Mouse (Mus musculus) kidney, adult 18-20 months (tissue): Measurements from ENCODE around the gene Fn1.

Experiments used
- DNase-seq: peaks from one replicate; pipeline ENCODE4 v3.0.0; 2021

Gene Fn1

DNA sequence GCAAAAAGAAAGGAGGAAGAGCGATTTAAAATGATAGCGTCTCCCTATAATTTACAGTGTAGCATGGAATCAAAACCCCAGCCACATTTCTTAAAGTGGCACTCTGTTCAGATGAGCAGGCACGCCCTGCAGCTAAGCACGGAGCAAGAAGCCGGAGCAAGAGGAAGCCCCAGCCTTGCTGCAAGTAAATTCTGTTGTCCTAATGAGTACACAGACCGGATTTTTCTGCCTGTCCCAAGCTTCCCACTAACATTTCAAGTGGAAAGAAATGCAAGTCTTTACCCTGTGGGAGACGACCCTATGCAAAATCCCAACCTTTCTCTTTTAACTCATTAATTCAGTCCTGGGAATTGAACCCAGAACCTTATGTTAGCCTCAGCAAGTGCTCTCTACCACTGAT is 4.8 kb downstream of the Fn1 start:
- no peak for DNase-seq

DNA sequence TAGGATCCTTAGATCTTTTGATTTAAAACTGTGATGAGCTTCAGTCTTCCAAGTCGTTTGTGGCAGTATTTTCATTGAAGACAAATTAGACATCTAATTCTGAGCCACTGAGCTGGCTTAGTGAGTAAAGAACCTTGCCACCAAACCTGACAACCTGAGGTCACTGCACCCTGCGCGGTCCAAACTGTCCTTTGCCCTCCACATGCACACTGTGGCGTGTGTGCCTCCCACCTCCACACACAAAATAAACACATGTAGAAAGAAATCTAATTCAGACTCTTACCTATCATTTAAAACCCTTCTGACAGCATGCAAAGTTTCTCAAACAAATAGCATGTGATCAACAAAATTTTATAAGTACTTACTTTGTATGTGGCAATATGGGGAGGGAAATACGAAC is 6.2 kb downstream of the Fn1 start:
- DNase-seq, result no peak

DNA sequence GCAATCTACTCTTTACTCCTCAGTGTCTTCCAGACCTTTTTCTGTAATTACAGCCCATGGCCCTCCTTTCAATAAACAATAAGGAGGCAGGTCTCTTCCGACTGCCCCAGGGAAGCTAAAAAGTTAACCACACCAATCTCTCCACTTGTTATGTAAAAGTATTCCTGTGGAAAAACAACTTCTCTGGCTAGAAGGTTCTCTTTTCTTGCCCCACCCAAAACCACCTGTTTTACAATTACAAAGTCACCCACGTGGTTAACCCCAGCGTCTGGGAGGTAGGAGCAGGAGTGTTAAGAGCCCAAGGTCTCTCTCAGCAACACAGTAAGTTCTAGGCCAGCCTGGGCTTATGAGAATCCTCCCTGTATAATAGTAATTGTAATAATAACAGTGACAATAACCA is 7.0 kb downstream of the Fn1 start:
- no peak for DNase-seq

DNA sequence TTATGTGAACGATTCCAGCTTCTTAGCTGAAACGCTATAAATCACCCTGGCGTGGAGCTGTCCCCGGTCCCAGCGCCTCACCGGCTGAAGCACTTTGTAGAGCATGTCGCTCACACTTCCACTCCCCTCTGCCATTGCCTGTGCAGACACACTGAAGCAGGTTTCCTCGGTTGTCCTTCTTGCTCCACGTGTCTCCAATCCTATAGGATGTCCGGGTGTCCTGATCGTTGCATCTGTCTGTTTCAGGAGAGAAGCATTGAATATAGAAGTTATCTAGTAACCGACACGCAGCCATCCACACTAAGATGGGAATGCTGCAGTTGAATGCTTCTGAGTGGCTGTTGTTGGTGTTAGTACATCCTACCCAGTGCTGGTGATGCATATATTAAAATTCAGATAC is 7.5 kb downstream of the Fn1 start:
- DNase-seq, result no peak

DNA sequence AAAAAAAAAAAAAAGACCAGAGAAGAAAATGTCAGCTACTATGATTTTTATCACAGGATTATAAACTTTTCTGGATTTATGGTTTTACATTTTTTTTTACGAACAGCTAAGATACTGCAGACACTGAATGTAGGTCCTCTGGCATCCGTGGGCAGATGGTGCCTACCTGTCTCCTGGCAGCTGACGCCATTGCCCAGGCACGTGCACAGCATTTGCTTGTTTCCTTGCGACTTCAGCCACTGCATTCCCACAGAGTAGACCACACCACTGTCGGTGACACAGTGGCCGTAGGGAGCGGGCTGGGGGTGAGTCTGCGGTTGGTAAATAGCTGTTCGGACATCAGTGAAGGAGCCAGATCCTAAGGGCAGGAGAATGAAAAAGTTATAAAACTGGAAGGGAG is 10.2 kb downstream of the Fn1 start:
- no peak for DNase-seq

DNA sequence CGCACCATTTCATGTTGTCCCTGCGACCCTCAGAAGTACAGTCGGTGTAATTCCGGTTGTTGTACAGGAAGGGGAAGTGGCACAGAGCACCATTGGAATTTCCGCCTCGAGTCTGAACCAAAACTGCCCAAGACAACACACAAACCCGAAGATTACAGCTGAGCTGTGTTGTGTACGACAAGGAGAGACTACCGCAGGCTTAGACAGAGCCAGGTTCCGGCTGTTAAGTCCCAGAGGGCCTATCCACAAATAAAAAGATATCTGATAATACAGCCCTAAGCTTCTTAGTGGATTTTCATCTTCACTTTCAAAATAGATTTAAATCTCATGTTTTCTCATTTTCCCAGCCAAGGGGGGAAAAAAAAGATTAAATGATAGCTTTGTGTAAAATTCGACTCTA is 11.8 kb downstream of the Fn1 start:
- no peak for DNase-seq

DNA sequence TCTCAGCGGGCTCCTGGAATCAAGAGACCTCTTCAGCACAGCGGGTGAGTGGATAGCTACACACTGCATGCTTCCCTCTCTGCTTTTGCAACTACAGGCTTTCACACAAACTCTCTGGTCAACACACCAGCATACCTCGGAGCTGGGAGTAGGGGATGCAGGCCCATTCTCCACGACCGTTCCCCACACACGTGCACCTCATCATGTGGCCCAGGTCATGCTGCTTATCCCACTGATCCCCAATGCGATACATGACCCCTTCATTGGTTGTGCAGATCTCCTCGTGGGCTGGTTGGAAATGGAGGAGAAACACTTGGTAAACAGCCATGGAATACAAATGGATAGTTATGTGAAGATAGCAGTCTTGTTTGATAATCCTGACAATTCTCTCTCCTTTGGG is 12.8 kb downstream of the Fn1 start:
- no peak for DNase-seq

DNA sequence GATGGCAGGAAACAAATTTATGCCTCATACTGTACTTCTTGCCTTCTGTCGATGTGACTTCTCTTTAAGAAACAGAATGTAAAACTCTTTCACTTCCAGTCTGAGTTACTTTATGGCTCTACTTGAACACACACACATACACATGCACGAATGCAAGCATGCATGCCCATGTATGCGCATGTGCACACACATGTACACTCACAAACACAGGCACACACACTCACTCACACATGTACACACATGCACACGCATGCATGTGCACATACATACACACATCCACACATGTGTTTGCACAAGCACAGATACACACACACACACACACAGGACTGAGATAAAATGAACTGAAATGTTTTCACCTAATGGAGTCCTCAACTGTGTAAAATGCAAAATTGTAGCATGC is 16.3 kb downstream of the Fn1 start:
- DNase-seq, result no peak

DNA sequence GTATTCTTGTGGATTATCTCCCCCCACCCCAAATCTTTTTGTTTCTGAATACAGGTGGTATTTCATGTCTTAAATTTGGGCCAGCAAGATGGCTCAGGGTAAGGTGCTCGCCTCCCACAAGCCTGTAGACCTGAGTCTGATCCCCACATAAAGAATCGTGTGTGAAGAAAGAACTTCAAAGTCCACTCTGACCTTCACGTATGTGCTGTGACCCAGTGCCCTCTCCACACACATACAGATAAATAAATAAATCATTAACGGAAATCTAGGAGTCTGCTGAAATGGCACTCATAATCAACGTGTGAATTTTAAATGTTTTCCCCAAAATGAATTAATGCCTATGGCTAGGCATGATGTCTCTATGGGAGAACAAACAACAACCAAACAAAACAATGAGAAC is 16.9 kb downstream of the Fn1 start:
- no peak for DNase-seq

DNA sequence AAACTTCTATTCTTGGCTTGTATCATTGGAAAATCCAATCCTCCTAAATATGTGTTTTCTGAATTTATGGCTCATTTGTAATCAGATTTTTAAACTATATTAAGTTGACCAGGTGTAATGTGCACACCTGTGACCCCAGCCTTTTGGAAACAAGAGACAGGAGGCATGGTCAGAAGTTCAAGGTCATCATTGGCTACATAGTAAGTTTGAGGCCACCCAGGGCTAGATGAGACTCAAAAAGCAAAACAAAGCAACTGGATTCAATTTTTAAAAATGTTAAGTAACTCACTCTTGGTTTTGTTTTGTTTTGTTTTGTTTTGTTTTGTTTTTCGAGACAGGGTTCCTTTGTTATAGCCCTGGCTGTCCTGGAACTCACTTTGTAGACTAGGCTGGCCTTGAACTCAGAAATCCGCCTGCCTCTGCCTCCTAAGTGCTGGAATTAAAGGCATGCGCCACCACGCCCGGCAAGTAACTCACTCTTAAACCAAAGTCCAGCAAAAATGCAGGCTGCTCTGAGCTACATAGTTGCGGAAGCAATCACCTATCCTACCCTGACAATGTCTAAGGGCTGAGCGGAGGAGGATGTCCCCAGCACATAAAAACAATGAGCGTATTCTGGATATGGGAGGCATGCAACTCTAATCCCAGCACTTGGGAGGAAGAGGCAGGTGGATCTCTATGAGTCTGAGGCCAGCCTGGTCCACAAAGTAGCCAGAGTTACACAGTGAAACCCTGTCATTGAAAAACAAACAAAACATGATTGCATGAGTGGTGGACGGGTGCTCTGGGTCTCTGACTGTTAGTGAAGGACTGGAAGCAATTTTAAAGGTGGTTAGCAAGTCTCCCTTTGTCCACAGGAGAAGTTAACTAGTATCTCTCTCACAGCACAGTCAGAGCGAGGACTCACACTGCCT is 17.6 kb downstream of the Fn1 start:
- DNase-seq, result no peak

DNA sequence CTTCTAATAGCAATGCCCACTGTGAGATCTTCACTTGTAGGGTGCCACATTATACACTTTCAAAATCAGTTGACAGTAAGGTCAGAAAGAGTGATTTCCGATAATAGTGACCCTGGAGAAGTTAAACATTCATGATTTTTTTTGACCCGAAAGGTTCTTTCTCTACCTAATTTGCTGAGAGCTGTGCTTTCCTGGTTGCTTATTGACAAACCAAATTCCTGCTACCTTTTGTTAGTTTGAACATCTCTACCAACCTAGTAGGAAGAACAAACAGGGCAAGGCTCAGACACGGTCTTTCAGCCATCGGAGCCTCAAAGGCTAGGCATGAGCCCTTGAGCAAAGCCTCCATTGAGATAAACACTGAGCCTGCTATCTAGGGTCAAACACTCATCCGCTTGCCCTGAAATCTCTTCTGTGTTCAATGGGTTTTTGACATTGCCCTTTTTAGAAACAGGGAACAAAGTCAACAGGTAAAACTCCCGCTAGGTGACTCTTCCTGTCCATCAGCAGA is 18.5 kb downstream of the Fn1 start:
- DNase-seq, result no peak

DNA sequence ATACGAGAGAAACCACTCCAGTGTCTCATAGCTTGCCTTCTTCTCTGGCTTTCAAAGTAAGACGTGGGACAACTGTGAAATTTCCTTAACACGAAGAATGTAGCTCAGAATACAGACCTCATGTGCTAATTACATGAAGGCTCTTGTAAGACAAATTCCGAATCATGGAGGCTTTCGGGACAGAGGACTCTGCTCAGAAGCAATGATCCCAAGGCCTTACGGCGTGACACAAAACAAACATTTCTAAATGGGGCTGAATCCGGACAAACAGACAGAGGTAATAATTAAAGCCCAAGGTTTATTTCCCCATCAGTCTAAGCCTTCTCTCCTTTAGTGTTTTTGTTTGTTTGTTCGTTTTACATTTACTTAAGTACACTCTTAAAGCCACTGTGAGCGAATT is 20.6 kb downstream of the Fn1 start:
- DNase-seq, result no peak

DNA sequence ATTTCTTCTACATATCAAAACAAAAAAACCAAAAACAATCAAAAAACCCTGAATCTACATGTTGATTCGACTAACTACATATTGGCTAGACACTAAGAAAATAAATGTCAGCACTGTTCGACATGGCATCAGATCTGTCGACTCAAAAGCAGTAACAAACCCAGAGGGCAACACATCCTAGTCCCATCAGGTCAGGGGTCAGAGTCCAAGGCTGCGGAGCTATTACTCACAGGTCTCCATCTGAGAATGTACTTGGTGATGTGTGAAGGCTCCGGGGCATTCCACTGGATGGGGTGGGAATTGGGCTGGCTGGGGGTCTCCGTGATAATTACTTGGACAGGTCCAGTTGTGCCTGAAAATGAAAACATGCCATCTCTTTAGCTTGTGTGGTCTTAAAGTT is 21.2 kb downstream of the Fn1 start:
- DNase-seq, result no peak

DNA sequence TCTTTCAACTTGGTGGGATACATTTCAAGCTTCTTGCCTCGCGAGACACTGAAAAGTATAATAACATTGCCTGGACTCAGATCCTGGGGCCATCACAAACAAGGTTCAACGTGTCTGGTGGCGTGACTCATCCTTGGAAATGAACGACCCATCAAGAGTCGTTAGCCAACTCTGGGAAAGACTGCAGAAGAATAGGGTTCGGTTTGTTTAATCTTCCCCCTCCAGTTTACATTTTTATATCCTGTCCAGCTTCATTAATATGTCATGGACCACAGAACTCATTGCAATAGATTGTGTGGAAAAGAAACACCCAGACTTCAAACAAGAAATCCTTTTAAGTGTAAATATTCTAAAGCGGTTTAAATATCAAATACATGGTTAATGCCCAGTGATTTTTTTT is 22.8 kb downstream of the Fn1 start:
- no peak for DNase-seq

DNA sequence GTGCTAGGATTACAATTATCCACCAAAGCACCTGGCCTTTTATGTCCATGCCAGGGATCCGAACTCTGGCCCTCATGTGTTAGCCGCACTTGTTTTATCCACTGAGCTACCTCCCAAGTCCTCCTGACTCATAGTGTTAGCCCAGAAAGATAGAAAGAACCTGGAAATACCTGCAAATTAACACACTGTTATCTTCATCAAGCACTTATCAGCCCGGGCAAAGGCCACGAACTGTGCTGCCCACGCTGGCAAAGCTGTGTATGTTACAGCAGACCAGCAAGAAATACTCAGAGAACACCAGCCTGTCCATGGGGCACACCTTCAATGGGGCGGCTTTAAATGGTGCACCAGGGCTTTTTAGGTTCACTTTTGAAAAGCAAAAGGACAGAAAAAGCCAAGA is 29.4 kb downstream of the Fn1 start:
- DNase-seq, result no peak

DNA sequence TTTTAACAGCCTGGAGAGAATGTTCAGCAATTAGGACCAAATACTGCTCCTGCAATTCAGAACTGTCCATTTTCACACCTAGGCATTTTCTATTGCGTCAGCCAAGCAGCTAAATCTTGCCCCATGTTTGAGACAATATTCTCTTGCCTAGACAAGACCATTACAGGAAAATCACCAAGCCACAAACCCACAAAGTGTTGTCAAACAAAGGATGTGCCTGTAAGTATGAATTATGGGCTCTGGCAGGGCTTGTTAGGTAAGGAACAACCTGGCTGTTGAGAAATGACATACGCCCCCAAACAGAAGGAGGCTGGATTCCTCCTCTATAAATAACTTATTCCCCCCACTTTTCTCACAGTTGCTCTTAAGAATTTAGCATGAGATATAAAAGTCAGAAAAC is 31.5 kb downstream of the Fn1 start:
- no peak for DNase-seq

DNA sequence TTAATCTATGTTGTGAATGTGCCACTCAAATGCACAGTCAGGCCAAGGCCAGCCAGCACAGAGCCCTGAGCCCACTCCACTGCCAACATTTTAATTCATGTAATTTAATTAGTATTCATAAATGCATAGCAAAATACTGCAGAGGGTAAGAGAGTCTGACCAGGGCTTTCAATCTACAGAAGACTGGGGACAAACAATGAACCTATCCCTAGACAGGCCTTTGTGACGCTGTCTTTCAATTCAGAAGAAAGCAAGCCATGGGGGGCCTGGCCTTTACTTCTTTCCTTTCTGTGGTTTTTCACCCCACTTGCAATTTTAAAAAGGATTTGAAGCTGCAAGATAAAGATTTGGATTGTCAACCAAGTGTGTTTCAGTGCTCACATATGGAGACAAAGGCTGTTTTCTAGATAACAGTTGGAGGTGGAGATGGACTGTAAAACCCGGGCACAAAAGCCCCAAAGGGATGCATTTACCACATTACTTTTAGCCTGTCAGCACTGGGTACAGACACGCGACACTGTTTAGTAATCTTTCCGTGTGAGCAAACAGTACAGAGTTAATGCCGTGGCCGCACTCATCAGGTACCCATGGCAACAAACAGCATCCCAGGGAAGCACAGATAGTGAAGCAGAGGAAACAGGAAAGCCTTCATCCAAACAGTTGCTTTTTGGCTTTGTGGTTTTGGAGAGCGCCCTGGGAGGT is 38.3 kb downstream of the Fn1 start:
- no peak for DNase-seq

DNA sequence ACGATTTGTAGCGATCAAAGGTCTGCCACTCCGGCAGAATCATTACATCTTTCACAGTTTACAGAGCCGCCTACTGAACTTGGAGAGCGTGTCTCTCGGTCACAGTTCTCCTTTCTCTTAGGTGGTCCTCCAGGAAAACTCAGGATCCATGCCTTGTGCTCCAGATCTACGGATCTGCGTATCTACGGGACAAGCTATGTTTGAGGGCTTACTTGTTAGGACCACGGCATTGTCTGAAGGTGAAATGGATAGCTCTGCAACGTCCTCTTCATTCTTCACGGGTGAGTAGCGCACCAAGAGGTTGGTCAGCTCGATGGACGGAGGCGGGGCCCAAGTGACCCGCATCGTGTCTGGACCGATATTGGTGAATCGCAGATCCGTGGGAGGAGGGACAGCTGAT is 40.7 kb downstream of the Fn1 start:
- no peak for DNase-seq

DNA sequence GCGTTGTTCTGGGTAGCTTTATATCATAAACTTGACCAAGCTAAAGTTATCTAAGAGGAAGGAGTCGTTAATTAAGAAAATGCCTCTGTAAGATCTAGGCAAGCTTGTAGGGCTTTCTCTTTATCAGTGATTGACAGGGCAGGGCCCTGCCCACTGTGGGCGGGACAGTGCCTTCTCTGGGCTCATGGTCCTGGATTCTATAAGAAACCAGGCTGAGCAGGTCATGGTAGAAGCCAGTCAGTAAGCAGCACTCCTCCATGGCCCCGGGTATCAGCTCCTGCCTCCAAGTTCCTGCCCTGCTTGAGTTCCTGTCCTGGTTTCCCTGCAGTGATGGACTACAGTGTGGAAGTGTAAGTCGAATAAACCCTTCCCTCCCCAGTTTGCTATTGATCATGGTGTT is 43.1 kb downstream of the Fn1 start:
- no peak for DNase-seq

DNA sequence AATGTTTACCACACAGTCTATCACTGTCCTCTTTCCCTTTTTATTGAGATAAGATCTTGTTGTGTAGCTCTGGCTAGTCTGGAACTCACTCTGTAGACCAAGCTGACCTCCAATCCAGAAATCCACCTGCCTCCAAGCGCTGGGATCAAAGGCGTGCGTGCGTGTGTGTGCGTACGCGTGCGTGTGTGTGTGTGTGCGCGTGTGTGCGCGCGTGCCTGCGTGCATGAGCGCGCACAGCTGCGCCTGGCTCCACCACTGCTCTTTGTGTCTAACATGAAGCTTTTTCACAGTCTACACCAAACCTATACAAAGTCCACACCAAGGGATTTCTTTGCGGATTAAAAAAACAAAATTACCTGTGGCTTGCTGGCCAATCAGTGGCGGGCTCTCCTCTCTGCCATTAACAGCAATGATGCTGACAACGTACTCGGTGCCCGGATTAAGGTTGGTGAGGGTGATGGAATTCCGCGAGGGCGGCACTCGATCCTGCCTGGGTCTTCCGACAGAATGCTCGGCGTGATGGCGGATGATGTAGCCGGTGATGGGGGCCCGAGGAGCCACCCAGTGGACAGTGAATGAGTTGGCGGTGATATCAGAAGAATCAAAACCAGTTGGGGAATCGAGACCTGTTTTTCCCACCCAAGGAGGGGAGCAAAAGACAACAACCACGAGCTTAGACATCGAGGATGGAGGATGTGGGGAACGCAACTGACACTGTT is 43.8 kb downstream of the Fn1 start:
- no peak for DNase-seq

DNA sequence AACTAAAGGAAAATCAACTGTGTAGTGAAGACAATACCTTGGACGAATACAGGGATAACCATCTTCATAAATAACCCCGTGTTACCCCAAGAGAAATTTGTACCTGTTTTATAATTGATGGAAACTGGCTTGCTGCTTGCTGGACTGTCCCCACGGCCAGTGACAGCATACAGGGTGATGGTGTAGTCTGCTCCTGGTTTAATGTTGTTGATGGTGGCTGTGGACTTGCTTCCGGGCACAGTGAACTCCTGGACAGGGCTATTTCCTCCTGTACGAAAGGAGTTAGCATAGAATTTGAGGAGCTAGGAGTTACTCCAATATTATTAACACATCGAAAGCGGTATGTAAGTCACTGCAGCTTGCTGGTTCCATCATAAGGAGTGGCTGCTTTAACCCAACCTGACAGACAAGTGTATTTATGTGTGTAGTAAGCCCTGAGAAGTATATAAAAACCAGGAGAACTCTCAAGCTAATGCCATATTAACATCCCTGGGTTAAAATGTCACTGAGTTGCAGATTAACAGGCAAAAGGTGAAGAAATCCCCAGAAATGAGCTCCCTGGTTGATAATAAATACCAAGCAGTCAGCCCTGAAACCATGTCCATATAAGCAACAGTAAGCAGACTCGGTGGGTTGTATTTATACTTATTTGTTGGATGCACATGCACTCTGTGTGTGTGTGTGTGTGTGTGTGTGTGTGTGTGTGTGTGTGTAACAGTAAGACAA is 46.2 kb downstream of the Fn1 start:
- DNase-seq, result no peak

DNA sequence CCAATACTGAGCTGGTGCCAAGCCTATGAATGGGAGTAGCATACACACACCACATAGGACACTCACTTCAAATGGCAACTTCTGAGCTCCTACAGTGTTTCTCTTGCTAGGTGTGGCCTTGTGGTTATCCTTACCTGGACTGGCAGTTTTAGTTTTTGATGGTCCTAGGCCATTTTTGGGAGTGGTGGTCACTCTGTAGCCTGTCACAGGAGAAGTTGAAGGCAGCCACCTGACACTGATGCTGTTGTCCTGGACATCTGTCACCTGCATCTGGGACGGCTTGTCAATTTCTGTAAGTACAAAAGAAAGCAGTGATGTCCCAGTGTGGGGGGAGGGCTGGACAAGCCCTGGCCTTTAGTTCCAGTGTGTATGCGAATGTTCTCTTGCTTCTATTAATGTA is 47.2 kb downstream of the Fn1 start:
- no peak for DNase-seq

DNA sequence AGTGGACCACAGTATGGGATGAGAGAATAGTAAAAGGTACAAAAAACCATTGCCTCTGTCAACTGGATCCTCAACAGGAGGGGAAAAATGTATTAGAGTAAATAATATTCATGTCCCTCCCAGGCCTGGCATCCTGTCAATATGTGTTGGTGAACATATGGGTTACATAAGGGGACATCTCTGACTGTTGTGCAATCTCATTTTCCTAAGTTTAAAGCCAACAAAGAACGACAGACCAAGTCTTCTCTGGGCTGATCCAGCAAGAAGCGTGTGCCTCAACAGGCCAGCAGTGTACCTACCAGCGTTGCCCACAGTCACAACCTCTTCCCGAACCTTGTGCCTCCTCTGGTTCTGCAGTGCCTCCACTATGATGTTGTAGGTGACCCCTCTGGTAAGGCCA is 57.6 kb downstream of the Fn1 start:
- no peak for DNase-seq
